Mouse (Mus musculus) kidney, adult 9 months (tissue): ENCODE measurements around the gene Gstp1.

Experiments used
- DNase-seq: peaks from one replicate; pipeline ENCODE4 v3.0.0; 2022

The Gstp1 gene

GRCm38 (mm10) chr19:4000119-4000900 is 37.5 kb downstream of the Gstp1 start, which contains the start of the genes Nudt8 and Gm49405:
TSS of gene Nudt8 (plus strand) at chr19:4000580.
TSS of gene Gm49405 (plus strand) at chr19:4000626.
- peak; percentile 99 for DNase-seq

GRCm38 (mm10) chr19:3999121-3999730 is 38.6 kb downstream of the Gstp1 start:
- no peak for DNase-seq

GRCm38 (mm10) chr19:3998335-3998734 is 39.5 kb downstream of the Gstp1 start:
- no peak for DNase-seq

GRCm38 (mm10) chr19:3997231-3997630 is 40.6 kb downstream of the Gstp1 start:
- no peak for DNase-seq

- peak; percentile 74 for DNase-seq
Measured at GRCm38 (mm10) chr19:3996747-3997146, 41.0 kb downstream of the Gstp1 start.

- no peak for DNase-seq
Measured at GRCm38 (mm10) chr19:3996106-3996505, 41.7 kb downstream of the Gstp1 start.

GRCm38 (mm10) chr19:3995505-3995904 is 42.3 kb downstream of the Gstp1 start:
- DNase-seq: no peak

GRCm38 (mm10) chr19:3994932-3995331 is 42.9 kb downstream of the Gstp1 start:
- DNase-seq: peak; percentile 65

- peak; percentile 62 for DNase-seq
Measured at GRCm38 (mm10) chr19:3992416-3992815, 45.4 kb downstream of the Gstp1 start, which contains the start of gene Tbx10. TSS of gene Tbx10 (plus strand) at chr19:3992752.

GRCm38 (mm10) chr19:3991966-3992365 is 45.8 kb downstream of the Gstp1 start:
- peak; percentile 65 for DNase-seq

GRCm38 (mm10) chr19:3991562-3991961 is 46.2 kb downstream of the Gstp1 start:
- peak; percentile 64 for DNase-seq

GRCm38 (mm10) chr19:3990804-3991203 is 47.0 kb downstream of the Gstp1 start:
- DNase-seq: no peak

GRCm38 (mm10) chr19:3988750-3989149 is 49.0 kb downstream of the Gstp1 start:
- DNase-seq: peak; percentile 65

- DNase-seq: peak; percentile 58
Measured at GRCm38 (mm10) chr19:3988066-3988465, 49.7 kb downstream of the Gstp1 start.

- peak; percentile 98 for DNase-seq
Measured at GRCm38 (mm10) chr19:3986334-3986733, 51.5 kb downstream of the Gstp1 start, which contains the start of gene Acy3. TSS of gene Acy3 (plus strand) at chr19:3986570.
